Mouse (Mus musculus): ENCODE data around the gene Nccrp1. TPM values are rescaled to one million over a fixed set of nuclear protein-coding genes. Genes with fewer than 3 reads are reported as not detected.

Gene Nccrp1
- polyA plus RNA-seq, 1 experiment from 2014 or later, result not detected

- ATAC-seq (ENCODE audit: low FRiP score), result no peak
These were observed 26.2 kb upstream of the Nccrp1 start for GRCm38 (mm10) chr7:28573236-28573635.

GRCm38 (mm10) chr7:28572689-28573088, 25.6 kb upstream of the Nccrp1 start:
- Histone ChIP-seq H3K4me3 (ENCODE audit: low read depth, low read length) (no peak overlapping the region), H3K4me1 (replicated peaks; ENCODE audit: control insufficient read depth, insufficient read depth, low read length) (no peaks in the 10 kb centered on the region)
- WGBS, result 86% methylated on average over 5 of the region's 5 CpGs

More at GRCm38 (mm10) chr7:28573236-28573635, 26.2 kb upstream of the Nccrp1 start:
- 98% methylated on average over 3 of the region's 3 CpGs for WGBS
- Histone ChIP-seq H3K9ac (ENCODE audit: low read depth, low read length) (no peak overlapping the region), H3K4me2 (replicated peaks; ENCODE audit: low read depth, low read length) (no peak overlapping the region), H3K27me3 (ENCODE audit: control insufficient read depth, insufficient read depth, low read length) (no peaks in the 10 kb centered on the region), H3K4me3 (ENCODE audit: low read depth, low read length) (no peak overlapping the region), H3K36me3 (ENCODE audit: control insufficient read depth, insufficient read depth, low read length) (no peaks in the 10 kb centered on the region), H3K4me1 (replicated peaks; ENCODE audit: control insufficient read depth, insufficient read depth, low read length) (no peaks in the 10 kb centered on the region), H3K27ac (ENCODE audit: low read depth, low read length) (no peak overlapping the region), H3K9me3 (ENCODE audit: control insufficient read depth, low read length) (no peaks in the 10 kb centered on the region)
- DNase-seq (ENCODE audit: low spot score), result no peak

GRCm38 (mm10) chr7:28570982-28571682, 24.1 kb upstream of the Nccrp1 start:
- Histone ChIP-seq H3K4me3 (ENCODE audit: low read depth, low read length) (no peak overlapping the region), H3K4me1 (replicated peaks; ENCODE audit: control insufficient read depth, insufficient read depth, low read length) (no peaks in the 10 kb centered on the region), H3K9ac (ENCODE audit: low read depth, low read length) (0 out of 2 replicates have a peak overlapping the region, but pooled peaks have one; percentile 23), H3K4me2 (replicated peaks; ENCODE audit: low read depth, low read length) (no peak overlapping the region), H3K9me3 (ENCODE audit: control insufficient read depth, low read length) (no peaks in the 10 kb centered on the region), H3K36me3 (ENCODE audit: control insufficient read depth, insufficient read depth, low read length) (0 out of 2 replicates have a peak, but pooled peaks cover 7% of the 10 kb centered on the region), H3K27me3 (ENCODE audit: control insufficient read depth, insufficient read depth, low read length) (no peaks in the 10 kb centered on the region), H3K27ac (ENCODE audit: low read depth, low read length) (no peak overlapping the region)
- 60% methylated on average over 5 of the region's 5 CpGs for WGBS
- DNase-seq (ENCODE audit: low spot score) (no peak), ATAC-seq (ENCODE audit: low FRiP score) (no peak)

More at GRCm38 (mm10) chr7:28572689-28573088, 25.6 kb upstream of the Nccrp1 start:
- DNase-seq (ENCODE audit: low spot score) (no peak), ATAC-seq (ENCODE audit: low FRiP score) (no peak)
- H3K36me3 ChIP-seq (ENCODE audit: control insufficient read depth, insufficient read depth, low read length), result 0 out of 2 replicates have a peak, but pooled peaks cover 5% of the 10 kb centered on the region
- no peaks in the 10 kb centered on the region for H3K9me3 ChIP-seq (ENCODE audit: control insufficient read depth, low read length)
- no peak overlapping the region for H3K9ac ChIP-seq (ENCODE audit: low read depth, low read length)
- H3K4me2 ChIP-seq (replicated peaks; ENCODE audit: low read depth, low read length), result no peak overlapping the region
- no peak overlapping the region for H3K27ac ChIP-seq (ENCODE audit: low read depth, low read length)
- H3K27me3 ChIP-seq (ENCODE audit: control insufficient read depth, insufficient read depth, low read length), result no peaks in the 10 kb centered on the region

- no peak overlapping the region for H3K27ac ChIP-seq (ENCODE audit: low read depth, low read length)
- H3K36me3 ChIP-seq (ENCODE audit: control insufficient read depth, insufficient read depth, low read length), result 0 out of 2 replicates have a peak, but pooled peaks cover 7% of the 10 kb centered on the region
- H3K27me3 ChIP-seq (ENCODE audit: control insufficient read depth, insufficient read depth, low read length), result no peaks in the 10 kb centered on the region
- no peaks in the 10 kb centered on the region for H3K9me3 ChIP-seq (ENCODE audit: control insufficient read depth, low read length)
- 73% methylated on average over 12 of the region's 12 CpGs for WGBS
- H3K4me2 ChIP-seq (replicated peaks; ENCODE audit: low read depth, low read length), result no peak overlapping the region
- H3K9ac ChIP-seq (ENCODE audit: low read depth, low read length), result no peak overlapping the region
- no peaks in the 10 kb centered on the region for H3K4me1 ChIP-seq (replicated peaks; ENCODE audit: control insufficient read depth, insufficient read depth, low read length)
- DNase-seq (ENCODE audit: low spot score) (no peak), ATAC-seq (ENCODE audit: low FRiP score) (no peak)
- no peak overlapping the region for H3K4me3 ChIP-seq (ENCODE audit: low read depth, low read length)
These were observed 23.4 kb upstream of the Nccrp1 start for GRCm38 (mm10) chr7:28570291-28570981.

GRCm38 (mm10) chr7:28568253-28568652, 21.2 kb upstream of the Nccrp1 start:
- ATAC-seq (ENCODE audit: low FRiP score) (peak; percentile 27; the same call in 1 of the 2 replicates), DNase-seq (ENCODE audit: low spot score) (peak; percentile 80)
- H3K4me1 ChIP-seq (replicated peaks; ENCODE audit: control insufficient read depth, insufficient read depth, low read length), result no peaks in the 10 kb centered on the region
- no peaks in the 10 kb centered on the region for H3K27me3 ChIP-seq (ENCODE audit: control insufficient read depth, insufficient read depth, low read length)
- no peak overlapping the region for H3K4me2 ChIP-seq (replicated peaks; ENCODE audit: low read depth, low read length)
- H3K4me3 ChIP-seq (ENCODE audit: low read depth, low read length), result no peak overlapping the region
- no peak overlapping the region for H3K27ac ChIP-seq (ENCODE audit: low read depth, low read length)
- no peaks in the 10 kb centered on the region for H3K9me3 ChIP-seq (ENCODE audit: control insufficient read depth, low read length)
- no peak overlapping the region for H3K9ac ChIP-seq (ENCODE audit: low read depth, low read length)
- 0 out of 2 replicates have a peak, but pooled peaks cover 7% of the 10 kb centered on the region for H3K36me3 ChIP-seq (ENCODE audit: control insufficient read depth, insufficient read depth, low read length)

- Histone ChIP-seq H3K4me1 (replicated peaks; ENCODE audit: control insufficient read depth, insufficient read depth, low read length) (no peaks in the 10 kb centered on the region), H3K27me3 (ENCODE audit: control insufficient read depth, insufficient read depth, low read length) (no peaks in the 10 kb centered on the region), H3K9me3 (ENCODE audit: control insufficient read depth, low read length) (no peaks in the 10 kb centered on the region), H3K4me2 (replicated peaks; ENCODE audit: low read depth, low read length) (no peak overlapping the region), H3K4me3 (ENCODE audit: low read depth, low read length) (no peak overlapping the region), H3K9ac (ENCODE audit: low read depth, low read length) (no peak overlapping the region), H3K27ac (ENCODE audit: low read depth, low read length) (no peak overlapping the region), H3K36me3 (ENCODE audit: control insufficient read depth, insufficient read depth, low read length) (0 out of 2 replicates have a peak, but pooled peaks cover 7% of the 10 kb centered on the region)
- WGBS, result 86% methylated on average over 4 of the region's 4 CpGs
- DNase-seq (ENCODE audit: low spot score), result no peak
- no peak for ATAC-seq (ENCODE audit: low FRiP score)
These were observed 20.5 kb upstream of the Nccrp1 start for GRCm38 (mm10) chr7:28567539-28567938.

GRCm38 (mm10) chr7:28565407-28565806, 18.4 kb upstream of the Nccrp1 start:
- no peak overlapping the region for H3K27ac ChIP-seq (ENCODE audit: low read depth, low read length)
- 0 out of 2 replicates have a peak, but pooled peaks cover 7% of the 10 kb centered on the region for H3K36me3 ChIP-seq (ENCODE audit: control insufficient read depth, insufficient read depth, low read length)
- 88% methylated on average over 5 of the region's 5 CpGs for WGBS
- DNase-seq (ENCODE audit: low spot score) (no peak), ATAC-seq (ENCODE audit: low FRiP score) (no peak)
- no peak overlapping the region for H3K4me3 ChIP-seq (ENCODE audit: low read depth, low read length)
- no peak overlapping the region for H3K4me2 ChIP-seq (replicated peaks; ENCODE audit: low read depth, low read length)
- no peaks in the 10 kb centered on the region for H3K27me3 ChIP-seq (ENCODE audit: control insufficient read depth, insufficient read depth, low read length)
- no peak overlapping the region for H3K9ac ChIP-seq (ENCODE audit: low read depth, low read length)
- no peaks in the 10 kb centered on the region for H3K4me1 ChIP-seq (replicated peaks; ENCODE audit: control insufficient read depth, insufficient read depth, low read length)
- no peaks in the 10 kb centered on the region for H3K9me3 ChIP-seq (ENCODE audit: control insufficient read depth, low read length)

- Histone ChIP-seq H3K27me3 (ENCODE audit: control insufficient read depth, insufficient read depth, low read length) (no peaks in the 10 kb centered on the region), H3K9me3 (ENCODE audit: control insufficient read depth, low read length) (no peaks in the 10 kb centered on the region), H3K9ac (ENCODE audit: low read depth, low read length) (no peak overlapping the region), H3K4me1 (replicated peaks; ENCODE audit: control insufficient read depth, insufficient read depth, low read length) (no peaks in the 10 kb centered on the region), H3K36me3 (ENCODE audit: control insufficient read depth, insufficient read depth, low read length) (peaks cover 7% of the 10 kb centered on the region; the same call in 1 of the 2 replicates), H3K4me3 (ENCODE audit: low read depth, low read length) (no peak overlapping the region), H3K27ac (ENCODE audit: low read depth, low read length) (no peak overlapping the region), H3K4me2 (replicated peaks; ENCODE audit: low read depth, low read length) (no peak overlapping the region)
- no peak for DNase-seq (ENCODE audit: low spot score)
- WGBS, result 93% methylated on average over 13 of the region's 13 CpGs
- no peak for ATAC-seq (ENCODE audit: low FRiP score)
These were observed 15.9 kb upstream of the Nccrp1 start for GRCm38 (mm10) chr7:28562951-28563350.

Data from hindbrain, embryonic 11.5 days (tissue).